Mouse (Mus musculus) hindbrain, embryonic 16.5 days (tissue): ENCODE measurements around the gene Spsb4. TPM values are rescaled to one million over a fixed set of nuclear protein-coding genes. Genes with fewer than 3 reads are reported as not detected.

ENCODE experiments used
- ATAC-seq: fragments of 200-750 bp; cut with Nextera tagmentation; 2 replicates; pipeline ENCODE4 v1.8.0; 2017; ENCODE audit warnings: moderate TSS enrichment, moderate library complexity
- H3K27ac ChIP-seq: fragments of 300-500 bp; sonication (generic); 2 replicates; pipeline ENCODE4 v1.5.1; 2014; ENCODE audit warnings: low read depth, mild to moderate bottlenecking, control low read depth, low read length, moderate library complexity
- H3K27me3 ChIP-seq: fragments of 300-500 bp; sonication (generic); replicated peaks from 2 replicates; pipeline ENCODE4 v1.6.1; 2014; ENCODE audit warnings: low read length; ENCODE audit not compliant: control insufficient read depth, insufficient read depth
- H3K36me3 ChIP-seq: fragments of 300-500 bp; sonication (generic); 2 replicates; pipeline ENCODE4 v1.6.1; 2014; ENCODE audit warnings: mild to moderate bottlenecking, low read length, moderate library complexity, mixed read lengths; ENCODE audit not compliant: control insufficient read depth, insufficient read depth
- H3K4me1 ChIP-seq: fragments of 300-500 bp; sonication (generic); 2 replicates; pipeline ENCODE4 v1.6.1; 2014; ENCODE audit warnings: low read depth, low read length; ENCODE audit not compliant: control insufficient read depth, insufficient read depth
- H3K4me2 ChIP-seq: fragments of 300-500 bp; sonication (generic); 2 replicates; pipeline ENCODE4 v1.6.1; 2014; ENCODE audit warnings: mild to moderate bottlenecking, low read length, control low read depth, moderate library complexity
- H3K4me3 ChIP-seq: fragments of 300-500 bp; sonication (generic); 2 replicates; pipeline ENCODE4 v1.5.1; 2014; ENCODE audit warnings: mild to moderate bottlenecking, low read length, control low read depth, moderate library complexity
- H3K9ac ChIP-seq: fragments of 300-500 bp; sonication (generic); 2 replicates; pipeline ENCODE4 v1.6.1; 2014; ENCODE audit warnings: low read depth, mild to moderate bottlenecking, control low read depth, low read length, moderate library complexity
- H3K9me3 ChIP-seq: fragments of 300-500 bp; sonication (generic); 2 replicates; pipeline ENCODE4 v1.6.1; 2014; ENCODE audit warnings: mild to moderate bottlenecking, low read length, moderate library complexity; ENCODE audit not compliant: control insufficient read depth
- WGBS: fragments of 180-500 bp; shearing (Covaris S2); extraction: QIAGEN DNeasy Blood & Tissue Kit; methylation state at CpG from one replicate; pipeline ENCODE4 v1.1.7; 2014; 5-methylcytosine and 5-hydroxymethylcytosine counted together
- polyA plus RNA-seq: library from polyadenylated mRNA; unstranded; fragments of >200 nt; fragmentation: Nextera tagmentation; extraction: Ambion mirVana; gene quantifications from 2 replicates; pipeline ENCODE4 v1.2.1, GENCODE M21; 2015

Gene Spsb4
- polyA plus RNA-seq, 1 experiment from 2014 or later: 39.8 TPM

GRCm38 (mm10) chr9:97019686-97020085 lies 1.0 kb upstream of the Spsb4 start:
- no peak overlapping the region for H3K4me3 ChIP-seq
- no peaks in the 10 kb centered on the region for H3K27me3 ChIP-seq
- 33% methylated on average over 2 of the region's 2 CpGs for WGBS
- peak overlapping the region; percentile 94 for H3K27ac ChIP-seq
- no peak for ATAC-seq
- H3K36me3 ChIP-seq: no peaks in the 10 kb centered on the region
- H3K4me1 ChIP-seq: peaks cover 30% of the 10 kb centered on the region
- H3K4me2 ChIP-seq: peak overlapping the region; percentile 81
- H3K9me3 ChIP-seq: no peaks in the 10 kb centered on the region
- H3K9ac ChIP-seq: no peak overlapping the region

- H3K4me3 ChIP-seq: peak overlapping the region; percentile 75
- WGBS: 2% methylated on average over 11 of the region's 11 CpGs
- no peaks in the 10 kb centered on the region for H3K27me3 ChIP-seq
- H3K9me3 ChIP-seq: no peaks in the 10 kb centered on the region
- H3K36me3 ChIP-seq: no peaks in the 10 kb centered on the region
- peak overlapping the region; percentile 94 for H3K9ac ChIP-seq
- H3K4me2 ChIP-seq: peak overlapping the region; percentile 81
- ATAC-seq: peak; percentile 45
- peaks cover 31% of the 10 kb centered on the region for H3K4me1 ChIP-seq
- peak overlapping the region; percentile 94 for H3K27ac ChIP-seq
Observed at GRCm38 (mm10) chr9:97019231-97019630, 588 bp upstream of the Spsb4 start.

GRCm38 (mm10) chr9:97017811-97018641 lies 617 bp downstream of the Spsb4 start:
- H3K27ac ChIP-seq: peak overlapping the region; percentile 94
- H3K27me3 ChIP-seq: no peaks in the 10 kb centered on the region
- peaks cover 35% of the 10 kb centered on the region for H3K4me1 ChIP-seq
- peak overlapping the region; percentile 75 for H3K4me3 ChIP-seq
- H3K9ac ChIP-seq: peak overlapping the region; percentile 94
- under 1% methylated on average over 61 of the region's 62 CpGs for WGBS
- peak; percentile 51 for ATAC-seq
- H3K9me3 ChIP-seq: no peaks in the 10 kb centered on the region
- peak overlapping the region; percentile 81 for H3K4me2 ChIP-seq
- no peaks in the 10 kb centered on the region for H3K36me3 ChIP-seq

- peak overlapping the region; percentile 94 for H3K9ac ChIP-seq
- H3K4me3 ChIP-seq: peak overlapping the region; percentile 75
- no peaks in the 10 kb centered on the region for H3K9me3 ChIP-seq
- no peaks in the 10 kb centered on the region for H3K36me3 ChIP-seq
- no peaks in the 10 kb centered on the region for H3K27me3 ChIP-seq
- H3K27ac ChIP-seq: peak overlapping the region; percentile 94
- H3K4me1 ChIP-seq: peaks cover 42% of the 10 kb centered on the region
- peak overlapping the region; percentile 81 for H3K4me2 ChIP-seq
- ATAC-seq: no peak
- WGBS: 0% methylated on average over 34 of the region's 34 CpGs
Observed at GRCm38 (mm10) chr9:97017121-97017810, 1.4 kb downstream of the Spsb4 start.

GRCm38 (mm10) chr9:97015751-97016150 lies 2.9 kb downstream of the Spsb4 start:
- no peak overlapping the region for H3K9ac ChIP-seq
- peak overlapping the region; percentile 75 for H3K4me3 ChIP-seq
- H3K4me2 ChIP-seq: peak overlapping the region; percentile 81
- no peaks in the 10 kb centered on the region for H3K27me3 ChIP-seq
- no peaks in the 10 kb centered on the region for H3K36me3 ChIP-seq
- no peak for ATAC-seq
- H3K27ac ChIP-seq: peak overlapping the region; percentile 44; the same call in 1 of the 2 replicates
- 8% methylated on average over 6 of the region's 6 CpGs for WGBS
- H3K9me3 ChIP-seq: no peaks in the 10 kb centered on the region
- peaks cover 51% of the 10 kb centered on the region for H3K4me1 ChIP-seq

- Histone ChIP-seq H3K27ac (no peak overlapping the region; the same call in 1 of the 2 replicates), H3K9me3 (peaks cover 5% of the 10 kb centered on the region; the same call in 1 of the 2 replicates), H3K4me2 (no peak overlapping the region), H3K9ac (no peak overlapping the region), H3K27me3 (no peaks in the 10 kb centered on the region), H3K36me3 (no peaks in the 10 kb centered on the region; the same call in 1 of the 2 replicates), H3K4me3 (no peak overlapping the region), H3K4me1 (peaks cover 53% of the 10 kb centered on the region)
- WGBS: 71% methylated on average over 9 of the region's 9 CpGs
- no peak for ATAC-seq
Observed at GRCm38 (mm10) chr9:97013698-97014097, 4.9 kb downstream of the Spsb4 start.

- Histone ChIP-seq H3K36me3 (peaks cover 2% of the 10 kb centered on the region; the same call in 1 of the 2 replicates), H3K9ac (no peak overlapping the region), H3K4me3 (no peak overlapping the region), H3K9me3 (peaks cover 8% of the 10 kb centered on the region; the same call in 1 of the 2 replicates), H3K27ac (no peak overlapping the region; the same call in 1 of the 2 replicates), H3K4me1 (peaks cover 53% of the 10 kb centered on the region), H3K4me2 (no peak overlapping the region), H3K27me3 (no peaks in the 10 kb centered on the region)
- 11% methylated on average over 6 of the region's 6 CpGs for WGBS
- peak; percentile 55 for ATAC-seq
Observed at GRCm38 (mm10) chr9:97013153-97013552, 5.5 kb downstream of the Spsb4 start.

- WGBS: 25% methylated on average over 15 of the region's 15 CpGs
- Histone ChIP-seq H3K9ac (no peak overlapping the region), H3K36me3 (peaks cover 2% of the 10 kb centered on the region; the same call in 1 of the 2 replicates), H3K4me1 (peaks cover 47% of the 10 kb centered on the region), H3K4me3 (no peak overlapping the region), H3K4me2 (peak overlapping the region; percentile 33), H3K27ac (peak overlapping the region; percentile 70), H3K27me3 (no peaks in the 10 kb centered on the region), H3K9me3 (peaks cover 8% of the 10 kb centered on the region; the same call in 1 of the 2 replicates)
- ATAC-seq: peak; percentile 57
Observed at GRCm38 (mm10) chr9:97011454-97012195, 7.0 kb downstream of the Spsb4 start.
